Mouse (Mus musculus) forebrain, embryonic 10.5 days (tissue): ENCODE measurements around the gene Tie1. TPM values are rescaled to one million over a fixed set of nuclear protein-coding genes. Genes with fewer than 3 reads are reported as not detected.
"Not testable (repeated sequence)": the region's sequence is repeated elsewhere in the genome, so short reads cannot be mapped to it uniquely, and the experiment has no call there.

Source experiments
- DNase-seq: peaks from one replicate; pipeline ENCODE4 v3.0.0-alpha.2; 2017; ENCODE audit warnings: low spot score; ENCODE audit errors: extremely low spot score
- H3K27ac ChIP-seq: fragments of 300-500 bp; sonication (generic); 2 replicates; pipeline ENCODE4 v1.5.1; 2016; ENCODE audit warnings: mild to moderate bottlenecking
- H3K27me3 ChIP-seq: fragments of 300-500 bp; sonication (generic); 2 replicates; pipeline ENCODE4 v1.6.1; 2016; ENCODE audit warnings: mild to moderate bottlenecking; ENCODE audit not compliant: poor library complexity, severe bottlenecking
- H3K36me3 ChIP-seq: fragments of 300-500 bp; sonication (generic); replicated peaks from 2 replicates; pipeline ENCODE4 v1.6.1; 2016; ENCODE audit warnings: mild to moderate bottlenecking, moderate library complexity
- H3K4me1 ChIP-seq: fragments of 300-500 bp; sonication (generic); 2 replicates; pipeline ENCODE4 v1.6.1; 2016
- H3K4me3 ChIP-seq: fragments of 300-500 bp; sonication (generic); 2 replicates; pipeline ENCODE4 v1.5.1; 2016; ENCODE audit warnings: mild to moderate bottlenecking, moderate library complexity
- H3K9me3 ChIP-seq: fragments of 300-500 bp; sonication (generic); 2 replicates; pipeline ENCODE4 v1.6.1; 2016; ENCODE audit warnings: mild to moderate bottlenecking, moderate library complexity
- WGBS: fragments of 180-500 bp; shearing (Covaris S2); methylation state at CpG from one replicate; pipeline ENCODE4 v1.1.7; 2016; 5-methylcytosine and 5-hydroxymethylcytosine counted together
- polyA plus RNA-seq: library from polyadenylated mRNA; unstranded; fragments of >200 nt; fragmentation: Nextera tagmentation; extraction: Ambion mirVana; gene quantifications from 2 replicates; pipeline ENCODE4 v1.2.1, GENCODE M21; 2016

Gene Tie1
- polyA plus RNA-seq, 1 experiment from 2014 or later, result 13.6 TPM

DNA sequence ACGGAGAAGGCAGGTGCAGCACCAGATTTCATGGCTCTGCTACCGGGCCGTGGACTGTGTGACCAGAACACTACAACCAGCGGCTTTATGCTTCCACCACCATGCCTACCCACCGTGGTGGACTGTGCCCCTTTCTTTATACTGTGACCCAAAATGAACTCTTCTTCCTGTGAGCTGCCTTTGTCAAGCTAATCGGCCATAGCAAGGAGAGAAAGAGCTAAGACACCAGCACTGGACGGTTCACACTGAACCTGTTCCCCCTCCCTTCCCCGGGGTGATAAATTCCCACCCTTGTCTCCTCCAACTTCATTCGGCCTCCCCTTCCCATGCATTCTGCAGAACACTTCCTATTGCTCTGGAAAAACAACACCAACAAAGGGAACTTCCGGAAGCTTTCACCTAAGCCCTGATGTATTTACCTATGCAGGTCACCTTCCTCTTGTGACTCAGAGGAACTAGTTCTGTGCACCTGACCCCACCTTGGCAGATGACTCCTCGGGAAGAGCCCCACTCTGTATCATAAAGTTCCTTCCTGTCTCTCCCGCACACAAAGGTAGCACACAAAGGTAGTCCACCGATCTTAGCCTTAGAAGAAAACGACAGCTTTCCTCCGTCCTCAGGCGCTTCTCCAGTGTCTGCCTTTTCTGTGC, 27.8 kb upstream of the Tie1 start:
- Histone ChIP-seq H3K9me3 (no peaks in the 10 kb centered on the region), H3K27ac (peak overlapping the region; percentile 53; the same call in 1 of the 2 replicates), H3K4me1 (peaks cover 28% of the 10 kb centered on the region), H3K36me3 (no peaks in the 10 kb centered on the region), H3K27me3 (peaks cover 29% of the 10 kb centered on the region), H3K4me3 (peak overlapping the region; percentile 20)
- 35% methylated on average over 16 of the region's 16 CpGs for WGBS
- DNase-seq, result no peak

DNA sequence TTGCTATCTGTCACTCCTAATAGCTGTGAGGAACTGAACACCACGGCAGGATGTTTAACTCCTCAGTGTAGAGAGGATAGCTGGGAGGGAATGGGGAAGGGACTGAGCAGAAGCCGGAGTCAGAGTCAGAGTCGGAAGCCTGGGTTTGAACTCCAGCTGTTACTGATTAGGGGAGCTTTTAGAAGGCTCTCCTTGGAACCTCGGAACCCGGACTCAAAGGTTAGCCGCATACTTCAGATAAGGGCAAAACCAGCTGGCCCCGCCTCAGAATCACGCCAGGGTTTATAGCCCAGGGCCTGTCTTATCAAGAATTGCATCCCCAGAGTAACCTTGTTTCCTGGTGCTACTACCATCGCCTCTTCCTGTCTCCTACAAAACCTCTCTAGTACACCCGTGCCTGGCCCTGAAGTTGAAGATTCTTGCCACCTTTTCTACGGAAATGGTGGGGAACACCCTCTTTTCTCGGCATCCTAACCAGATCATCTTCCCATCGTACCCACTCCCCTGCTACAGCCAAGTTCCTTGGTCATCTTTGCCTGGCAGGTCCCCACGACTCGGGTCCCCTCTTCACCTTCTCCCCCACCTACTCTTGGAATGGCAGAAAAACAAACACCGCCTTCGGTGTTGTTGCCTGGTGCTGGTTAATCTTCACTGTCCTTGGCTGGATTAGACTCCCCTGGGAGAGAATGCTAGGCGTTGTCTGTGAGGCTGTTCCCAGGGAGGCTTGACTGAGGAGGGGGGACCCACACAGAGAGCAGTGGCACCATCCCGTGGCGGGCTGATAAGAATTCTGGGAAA, 27.0 kb upstream of the Tie1 start:
- Histone ChIP-seq H3K9me3 (no peaks in the 10 kb centered on the region), H3K36me3 (no peaks in the 10 kb centered on the region), H3K4me3 (peak overlapping the region; percentile 20), H3K27ac (peak overlapping the region; percentile 53; the same call in 1 of the 2 replicates), H3K27me3 (peaks cover 29% of the 10 kb centered on the region), H3K4me1 (peaks cover 28% of the 10 kb centered on the region)
- no peak for DNase-seq
- 22% methylated on average over 20 of the region's 20 CpGs for WGBS

DNA sequence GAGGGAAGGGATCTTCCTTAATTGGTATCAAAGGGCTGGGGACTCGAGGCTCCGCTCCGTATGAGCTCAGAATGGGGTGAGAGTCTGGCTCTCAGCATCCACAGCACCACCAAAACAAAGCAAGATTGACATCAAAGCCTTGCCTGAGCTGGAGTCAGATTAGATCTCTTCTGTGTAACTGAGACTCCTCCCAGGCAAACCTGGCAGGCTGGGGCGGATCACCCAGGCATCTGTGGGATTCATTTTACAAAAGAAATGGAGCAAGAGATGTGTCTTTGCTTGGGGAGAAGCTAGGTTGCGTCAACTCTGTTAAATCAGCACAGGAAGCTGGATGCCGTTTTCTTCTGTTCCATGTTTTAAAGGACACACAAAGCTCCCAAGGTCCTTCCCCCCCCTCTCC, 19.2 kb upstream of the Tie1 start:
- H3K27me3 ChIP-seq, result no peaks in the 10 kb centered on the region
- H3K4me3 ChIP-seq, result no peak overlapping the region
- no peaks in the 10 kb centered on the region for H3K36me3 ChIP-seq
- 6% methylated on average over 6 of the region's 6 CpGs for WGBS
- DNase-seq, result peak; percentile 32
- peak overlapping the region; percentile 9; the same call in 1 of the 2 replicates for H3K27ac ChIP-seq
- peaks cover 25% of the 10 kb centered on the region for H3K4me1 ChIP-seq
- no peaks in the 10 kb centered on the region for H3K9me3 ChIP-seq

DNA sequence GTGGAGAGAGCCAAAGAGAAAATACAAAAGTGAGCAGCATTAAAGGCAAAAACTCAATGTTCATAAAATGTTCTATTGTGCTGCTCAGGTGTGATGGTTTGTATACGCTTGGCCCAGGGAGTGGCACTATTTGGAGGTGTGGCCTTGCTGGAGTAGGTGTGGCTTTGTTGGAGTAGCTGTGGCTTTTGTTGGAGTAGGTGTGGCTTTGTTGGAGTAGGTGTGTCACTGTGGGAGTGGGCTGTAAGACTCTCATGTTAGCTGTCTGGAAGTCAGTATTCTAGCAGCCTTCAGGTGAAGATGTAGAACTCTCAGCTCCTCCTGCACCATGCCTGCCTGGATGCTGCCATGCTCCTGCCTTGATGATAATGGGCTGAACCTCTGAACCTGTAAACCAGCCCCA, 17.3 kb upstream of the Tie1 start:
- H3K4me1 ChIP-seq, result peaks cover 15% of the 10 kb centered on the region
- H3K9me3 ChIP-seq, H3K27ac ChIP-seq, H3K27me3 ChIP-seq, DNase-seq, H3K36me3 ChIP-seq, H3K4me3 ChIP-seq: not testable (repeated sequence)
- 83% methylated on average over 1 of the region's 1 CpGs for WGBS

DNA sequence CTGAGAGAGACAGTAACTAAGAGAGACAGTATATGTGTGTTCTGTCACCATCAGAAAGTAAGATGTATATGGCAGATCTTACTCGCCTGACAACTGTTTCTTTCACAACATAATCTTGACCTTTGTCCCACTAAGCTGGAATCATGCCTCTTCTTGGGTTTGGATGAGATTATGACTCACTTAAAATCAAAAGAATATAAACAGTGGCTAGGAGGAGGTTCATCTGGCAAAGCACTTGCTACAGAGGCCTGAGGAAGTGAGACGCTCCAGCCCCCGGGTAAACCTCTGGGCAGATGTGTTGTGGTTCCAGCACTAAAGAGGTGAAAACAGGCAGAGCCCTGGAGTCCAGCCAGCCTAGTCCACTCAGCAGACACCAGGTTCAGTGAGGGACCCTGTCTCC, 15.7 kb upstream of the Tie1 start:
- H3K27me3 ChIP-seq, result no peaks in the 10 kb centered on the region
- WGBS, result 87% methylated on average over 3 of the region's 3 CpGs
- DNase-seq, result no peak
- no peaks in the 10 kb centered on the region for H3K36me3 ChIP-seq
- peaks cover 11% of the 10 kb centered on the region for H3K4me1 ChIP-seq
- no peaks in the 10 kb centered on the region for H3K9me3 ChIP-seq
- no peak overlapping the region for H3K4me3 ChIP-seq
- no peak overlapping the region for H3K27ac ChIP-seq

DNA sequence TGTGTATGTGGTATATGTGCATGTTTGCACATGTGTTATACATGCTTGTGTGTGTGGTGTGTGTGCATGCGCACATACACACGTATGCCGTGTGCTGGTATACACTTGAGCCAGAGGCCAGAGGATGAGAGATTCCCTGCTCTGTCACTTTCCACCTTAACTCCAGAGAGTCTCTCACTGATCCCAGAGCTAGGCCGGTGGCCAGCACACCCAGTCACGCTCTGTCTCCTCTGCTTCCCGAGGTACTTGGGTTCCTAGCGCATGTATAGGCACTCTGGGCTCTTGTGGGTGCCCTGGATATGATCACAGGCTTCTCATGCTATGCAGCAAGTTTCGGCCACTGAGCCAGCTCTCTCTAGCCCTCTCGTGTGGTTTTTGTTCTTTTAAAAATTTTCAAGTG, 10.9 kb upstream of the Tie1 start:
- Histone ChIP-seq H3K4me1 (0 out of 2 replicates have a peak, but pooled peaks cover 4% of the 10 kb centered on the region), H3K27ac (no peak overlapping the region), H3K9me3 (no peaks in the 10 kb centered on the region), H3K4me3 (no peak overlapping the region), H3K27me3 (no peaks in the 10 kb centered on the region), H3K36me3 (no peaks in the 10 kb centered on the region)
- DNase-seq, result no peak
- 77% methylated on average over 9 of the region's 9 CpGs for WGBS

DNA sequence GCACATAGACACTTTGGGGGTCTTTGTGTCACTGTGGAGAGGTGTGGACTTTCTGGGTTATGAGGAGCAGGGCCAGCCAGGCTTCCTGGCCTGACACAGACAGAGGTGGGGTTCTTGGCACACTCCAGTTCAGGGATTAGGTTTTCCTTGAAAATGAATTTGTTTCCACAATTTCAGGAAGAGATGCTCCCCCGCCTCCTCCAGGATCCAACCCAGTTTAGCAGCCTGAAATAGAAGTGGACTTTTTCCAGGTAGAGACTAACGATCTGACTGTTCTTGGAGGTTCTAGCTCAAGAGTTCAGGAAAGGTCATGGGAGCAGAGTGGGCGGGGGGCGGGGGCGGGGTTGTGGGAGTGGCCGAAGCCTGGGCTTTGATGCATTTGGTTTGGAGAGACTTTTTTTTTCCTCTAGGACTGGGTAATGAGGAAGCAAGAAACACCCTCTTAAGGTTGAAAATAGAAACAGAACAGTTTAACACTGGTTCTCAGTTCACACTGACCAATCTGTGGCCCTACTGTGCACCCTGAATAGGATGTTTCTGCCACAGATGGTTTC, 10.4 kb upstream of the Tie1 start:
- H3K4me3 ChIP-seq, result no peak overlapping the region
- WGBS, result 60% methylated on average over 6 of the region's 6 CpGs
- 0 out of 2 replicates have a peak, but pooled peaks cover 4% of the 10 kb centered on the region for H3K4me1 ChIP-seq

DNA sequence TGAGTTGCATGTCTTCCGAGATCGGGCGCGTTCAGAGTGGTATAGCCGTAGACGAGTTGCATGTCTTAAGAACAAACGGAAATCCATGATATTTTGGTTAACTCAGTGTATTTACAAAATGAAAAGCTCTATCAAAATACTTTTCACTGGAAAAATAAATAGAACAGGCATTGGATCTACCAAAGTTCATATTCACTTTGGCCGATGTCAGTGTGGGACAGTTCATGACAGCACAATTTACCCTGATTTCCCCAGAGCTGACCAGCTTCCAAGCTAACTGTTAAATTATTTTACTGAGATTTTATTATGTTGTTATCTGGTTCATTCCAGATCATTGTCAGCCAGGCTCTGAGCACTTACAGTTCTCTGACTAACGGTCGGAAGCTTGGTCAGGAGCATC, 600 bp upstream of the Tie1 start:
- 95% methylated on average over 10 of the region's 10 CpGs for WGBS
- no peak overlapping the region for H3K4me3 ChIP-seq
- DNase-seq, result no peak

More for the DNA sequence above, 10.4 kb upstream of the Tie1 start:
- no peak for DNase-seq
- no peaks in the 10 kb centered on the region for H3K9me3 ChIP-seq
- H3K36me3 ChIP-seq, result no peaks in the 10 kb centered on the region
- no peak overlapping the region for H3K27ac ChIP-seq
- no peaks in the 10 kb centered on the region for H3K27me3 ChIP-seq

DNA sequence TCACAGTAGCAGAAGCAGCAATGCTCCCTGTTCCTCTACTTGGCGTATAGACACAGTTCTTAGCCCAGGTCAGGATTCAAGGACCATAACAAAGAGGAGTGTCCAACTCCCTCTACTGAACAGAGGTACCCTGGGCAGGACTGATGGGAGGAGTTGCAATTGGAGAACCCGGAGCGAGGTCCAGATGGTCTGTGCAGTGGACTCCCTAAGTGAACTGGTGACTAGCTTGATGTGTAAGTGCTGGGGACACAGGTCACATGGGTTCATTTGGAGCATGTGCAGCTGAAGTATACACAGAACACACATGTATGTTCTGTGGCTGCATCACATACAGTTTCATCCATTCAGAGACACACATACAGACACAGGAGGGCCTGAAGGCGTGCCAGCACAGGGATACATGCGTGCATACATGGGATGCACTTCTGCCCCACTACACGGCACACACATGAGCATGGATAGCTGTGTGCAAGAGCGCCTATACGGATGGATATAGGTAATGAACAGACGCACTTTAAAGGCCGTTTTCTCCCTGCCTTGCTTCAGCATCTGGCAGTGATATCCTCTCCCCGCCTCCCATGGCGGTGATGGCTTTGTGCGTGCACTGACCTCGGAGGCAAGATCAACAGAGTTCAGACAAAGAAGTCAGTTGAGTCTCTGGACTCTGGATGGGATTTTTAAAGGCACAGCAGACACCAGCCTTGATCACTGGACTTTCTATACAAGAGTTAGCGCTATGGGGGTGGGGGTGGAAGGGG, 12.9 kb downstream of the Tie1 start:
- H3K27me3 ChIP-seq, result no peaks in the 10 kb centered on the region
- H3K27ac ChIP-seq, result peak overlapping the region; percentile 82
- no peaks in the 10 kb centered on the region for H3K9me3 ChIP-seq
- H3K4me1 ChIP-seq, result peaks cover 18% of the 10 kb centered on the region
- no peak overlapping the region for H3K4me3 ChIP-seq
- H3K36me3 ChIP-seq, result no peaks in the 10 kb centered on the region
- peak; percentile 16 for DNase-seq
- 47% methylated on average over 15 of the region's 15 CpGs for WGBS

More for the DNA sequence above, 600 bp upstream of the Tie1 start:
- no peaks in the 10 kb centered on the region for H3K27me3 ChIP-seq
- peaks cover 7% of the 10 kb centered on the region for H3K4me1 ChIP-seq
- H3K9me3 ChIP-seq, result no peaks in the 10 kb centered on the region
- no peak overlapping the region for H3K27ac ChIP-seq
- no peaks in the 10 kb centered on the region for H3K36me3 ChIP-seq

DNA sequence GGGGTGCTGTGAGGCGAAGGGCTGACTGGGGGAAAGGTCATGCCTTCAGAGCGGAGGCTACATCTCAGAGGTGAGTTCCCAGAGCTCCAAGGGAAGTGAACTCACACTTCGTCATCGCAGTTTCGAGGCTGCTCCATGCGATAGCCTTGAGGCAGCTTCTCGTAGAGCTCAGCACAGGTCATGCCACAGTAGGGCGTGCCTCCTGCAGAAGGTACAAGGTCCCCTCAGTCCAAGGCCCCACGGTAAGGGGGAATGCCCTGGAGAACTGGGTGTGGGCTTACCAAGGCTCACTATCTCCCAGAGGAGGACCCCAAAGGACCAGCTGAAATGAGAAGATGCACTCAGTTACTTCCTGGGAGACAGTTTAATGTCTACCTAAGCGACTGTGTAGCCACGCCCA, 17.2 kb downstream of the Tie1 start:
- Histone ChIP-seq H3K9me3 (no peaks in the 10 kb centered on the region), H3K36me3 (no peaks in the 10 kb centered on the region), H3K4me3 (no peak overlapping the region), H3K4me1 (peaks cover 27% of the 10 kb centered on the region), H3K27me3 (no peaks in the 10 kb centered on the region), H3K27ac (peak overlapping the region; percentile 25; the same call in 1 of the 2 replicates)
- DNase-seq, result no peak
- 92% methylated on average over 11 of the region's 11 CpGs for WGBS

DNA sequence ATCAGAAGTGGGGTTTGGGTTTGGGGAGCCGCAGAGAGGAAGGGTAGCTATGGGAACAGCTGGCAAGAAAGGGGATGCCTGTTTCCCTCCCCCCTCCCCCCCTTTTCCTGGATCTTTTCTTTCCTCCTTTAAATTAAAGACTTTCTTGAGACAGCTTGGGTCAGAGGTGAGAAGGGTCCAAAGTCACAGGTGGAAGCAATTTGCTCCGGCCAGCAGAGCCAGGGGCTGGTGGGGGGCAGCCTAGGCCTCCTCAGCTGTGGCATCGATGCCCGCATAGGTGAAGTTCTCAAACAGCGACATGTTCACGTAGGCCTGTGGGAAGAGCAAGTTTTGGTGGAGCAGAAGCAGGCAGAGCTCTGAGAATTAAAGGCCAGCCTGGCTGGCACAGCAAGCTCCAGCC, 18.6 kb downstream of the Tie1 start:
- no peaks in the 10 kb centered on the region for H3K36me3 ChIP-seq
- no peak overlapping the region for H3K4me3 ChIP-seq
- H3K9me3 ChIP-seq, result no peaks in the 10 kb centered on the region
- 77% methylated on average over 6 of the region's 6 CpGs for WGBS
- peaks cover 14% of the 10 kb centered on the region; the same call in 1 of the 2 replicates for H3K4me1 ChIP-seq
- DNase-seq, result peak; percentile 21
- no peaks in the 10 kb centered on the region for H3K27me3 ChIP-seq
- peak overlapping the region; percentile 65; the same call in 1 of the 2 replicates for H3K27ac ChIP-seq

DNA sequence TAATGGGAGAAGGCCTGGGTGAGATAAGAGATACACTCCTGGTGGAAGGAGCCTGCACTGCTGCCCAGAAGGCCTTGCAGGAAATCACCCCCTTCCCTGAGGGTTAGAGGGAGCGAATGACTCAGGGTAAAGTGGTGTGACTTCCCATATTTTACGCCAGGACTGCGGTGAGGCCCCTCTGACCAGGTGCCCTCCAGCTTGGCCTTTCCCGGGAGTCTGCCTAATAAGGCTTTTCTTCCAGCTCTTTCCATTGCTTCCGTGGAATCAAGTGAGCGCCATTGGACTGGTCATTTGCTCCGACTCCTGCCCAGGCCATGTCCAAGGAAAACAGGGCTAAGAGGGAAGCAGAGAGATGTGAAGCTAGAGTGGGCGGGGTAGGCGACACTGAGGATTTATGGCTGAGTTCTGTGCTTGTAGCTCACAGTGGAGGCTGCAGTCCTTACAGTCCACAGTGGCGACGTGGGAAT, 24.1 kb downstream of the Tie1 start:
- H3K36me3 ChIP-seq, result no peaks in the 10 kb centered on the region
- 61% methylated on average over 11 of the region's 11 CpGs for WGBS
- H3K4me1 ChIP-seq, result peaks cover 7% of the 10 kb centered on the region
- H3K9me3 ChIP-seq, result no peaks in the 10 kb centered on the region
- H3K4me3 ChIP-seq, result no peak overlapping the region
- H3K27ac ChIP-seq, result peak overlapping the region; percentile 40; the same call in 1 of the 2 replicates
- H3K27me3 ChIP-seq, result no peaks in the 10 kb centered on the region
- no peak for DNase-seq
